Mouse (Mus musculus) erythroid progenitor cell, adult 5-6 weeks (primary cell): Measurements from ENCODE around the gene Bsg. TPM values are rescaled to one million over a fixed set of nuclear protein-coding genes. Genes with fewer than 3 reads are reported as not detected.
A peak's percentile ranks its signal among the peaks of the same experiment; 100 is the strongest.

ENCODE experiments used
- ATAC-seq: replicated peaks from 2 replicates; pipeline ENCODE4 v1.8.0; 2016; ENCODE audit warnings: moderate number of reproducible peaks, mild to moderate bottlenecking, moderate TSS enrichment, inconsistent platforms; ENCODE audit not compliant: poor library complexity, low FRiP score, severe bottlenecking
- total RNA-seq, 2 experiments: library from RNA; stranded (forward) in 1 of 2; stranded (reverse) in 1 of 2; fragments of 150-400 nt in 1 of 2; fragments of 186-747, 209-891 nt in 1 of 2; gene quantifications; 2 replicates each; pipeline versions ENCODE4 v1.2.3 to v1.2.4; 2015 to 2017; ENCODE audit warnings: low replicate concordance in 2 of 2

Gene Bsg
- total RNA-seq, 2 experiments from 2014 or later, result 1,328 to 1,896 TPM

DNA sequence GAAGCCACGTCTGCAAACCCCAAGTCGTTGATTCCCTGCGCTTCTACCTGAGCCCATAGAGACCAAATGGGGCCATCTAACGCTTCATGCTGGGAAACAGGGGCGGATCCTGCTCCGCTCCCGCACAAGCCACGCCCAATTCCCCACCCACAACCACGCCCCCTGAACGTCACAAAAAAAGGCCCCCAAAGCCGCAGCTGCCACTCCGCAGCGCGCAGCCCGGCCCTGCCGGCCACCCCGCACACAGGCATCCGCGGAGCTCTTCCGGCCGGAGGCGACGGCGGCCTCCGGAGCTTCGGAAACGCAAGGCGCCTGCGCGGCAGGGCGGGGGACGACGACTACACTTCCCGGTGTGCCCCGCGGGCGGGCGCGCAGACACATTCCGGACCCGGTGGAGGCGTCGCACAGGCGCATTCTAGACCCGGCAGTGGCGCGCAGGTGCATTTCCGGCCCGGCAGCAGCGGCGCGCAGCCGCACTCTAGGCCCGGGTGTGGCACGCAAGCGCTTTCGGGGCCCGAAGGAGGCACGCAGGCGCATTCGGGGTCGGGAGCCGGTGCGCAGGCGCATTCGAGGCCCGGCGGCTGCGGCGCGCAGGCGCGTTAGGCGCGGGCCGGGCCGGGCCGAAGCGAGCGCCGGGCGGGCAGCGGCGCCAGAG lies 22.6 kb upstream of the Bsg start, which contains the start of gene Cdc34:
Gene Cdc34 (plus strand): TSS at position 605 of the 655 bp plus-strand sequence.
- ATAC-seq, result peak; percentile 85

GRCm38 (mm10) chr10:79682551-79682915 lies 21.8 kb upstream of the Bsg start:
- ATAC-seq, result no peak

DNA sequence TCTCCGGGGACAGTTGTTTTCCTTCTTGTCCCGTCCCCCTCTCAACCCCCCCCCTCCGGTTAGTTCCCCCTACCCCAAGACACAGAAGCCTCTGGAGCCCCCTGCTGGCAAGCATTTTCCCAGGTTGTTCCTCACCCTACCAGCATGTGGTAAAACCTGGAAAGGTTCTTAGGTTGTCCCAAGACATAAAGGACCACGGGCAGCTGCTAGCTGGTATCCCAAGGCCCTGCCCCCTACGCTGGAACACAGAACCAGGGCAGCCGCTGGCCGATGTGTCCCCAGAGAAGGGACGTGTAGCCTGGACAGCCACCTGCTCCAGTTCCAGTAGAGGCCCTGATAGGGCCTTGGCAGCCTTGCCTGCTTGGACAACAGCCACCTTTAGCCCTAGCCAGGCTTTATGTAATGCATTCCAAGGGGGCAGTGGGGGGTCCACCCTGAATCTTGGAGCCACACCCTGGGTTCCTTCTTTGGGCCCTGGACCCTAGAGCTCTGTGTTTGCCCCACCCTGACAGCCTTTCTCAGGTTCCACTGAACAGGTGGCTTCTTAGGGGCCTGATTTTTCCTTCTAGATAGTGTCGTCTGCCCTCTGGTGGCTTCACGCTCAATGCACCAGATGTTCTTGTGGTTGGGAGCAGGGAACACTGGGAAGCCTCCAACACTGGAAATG lies 21.2 kb upstream of the Bsg start:
- ATAC-seq, result peak; percentile 38; the same call in 1 of the 2 replicates

DNA sequence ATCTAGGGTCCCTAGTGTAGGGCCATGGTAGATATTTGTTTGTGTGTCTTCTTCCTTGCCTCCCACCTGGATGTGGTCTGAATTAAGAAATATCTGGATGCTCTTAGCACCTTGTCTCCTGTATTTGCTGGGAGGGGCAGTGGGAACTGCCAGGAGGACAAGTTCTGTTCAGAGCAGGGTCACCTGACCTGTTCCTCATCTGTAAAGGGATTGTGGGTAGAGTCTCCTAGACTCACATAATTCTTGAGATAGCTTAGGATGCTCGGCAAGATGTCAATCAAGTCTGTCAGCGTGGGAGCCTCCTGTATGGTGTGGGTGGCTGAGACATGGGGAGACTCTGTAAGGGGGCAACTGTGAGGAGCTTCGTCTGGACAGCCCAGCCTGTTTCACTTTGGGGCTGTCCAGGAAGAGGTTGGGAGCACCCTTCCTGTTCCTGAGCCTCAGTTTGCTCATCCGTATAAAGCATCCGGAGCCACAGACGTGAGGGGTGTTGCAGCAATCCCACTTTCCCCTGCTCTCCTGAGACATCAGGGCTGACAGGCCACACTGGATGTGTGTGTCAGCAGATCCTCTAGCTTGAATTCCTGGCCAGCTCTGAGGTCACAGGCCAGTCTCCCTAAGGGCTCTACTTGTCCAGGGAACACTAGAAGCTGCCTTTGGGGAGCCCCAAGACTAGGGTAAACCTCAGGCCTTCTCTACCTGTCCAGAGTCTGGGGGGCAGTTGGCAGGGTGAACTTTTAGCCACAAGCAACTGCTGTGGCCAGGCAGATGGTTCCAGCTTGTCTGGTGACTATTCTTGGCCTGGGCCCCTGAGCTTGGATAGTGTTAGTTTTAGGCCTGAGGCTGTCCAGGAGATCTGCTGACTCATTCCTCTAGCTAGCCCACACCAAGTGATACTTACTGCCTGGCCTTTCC lies 20.3 kb upstream of the Bsg start:
- no peak for ATAC-seq

DNA sequence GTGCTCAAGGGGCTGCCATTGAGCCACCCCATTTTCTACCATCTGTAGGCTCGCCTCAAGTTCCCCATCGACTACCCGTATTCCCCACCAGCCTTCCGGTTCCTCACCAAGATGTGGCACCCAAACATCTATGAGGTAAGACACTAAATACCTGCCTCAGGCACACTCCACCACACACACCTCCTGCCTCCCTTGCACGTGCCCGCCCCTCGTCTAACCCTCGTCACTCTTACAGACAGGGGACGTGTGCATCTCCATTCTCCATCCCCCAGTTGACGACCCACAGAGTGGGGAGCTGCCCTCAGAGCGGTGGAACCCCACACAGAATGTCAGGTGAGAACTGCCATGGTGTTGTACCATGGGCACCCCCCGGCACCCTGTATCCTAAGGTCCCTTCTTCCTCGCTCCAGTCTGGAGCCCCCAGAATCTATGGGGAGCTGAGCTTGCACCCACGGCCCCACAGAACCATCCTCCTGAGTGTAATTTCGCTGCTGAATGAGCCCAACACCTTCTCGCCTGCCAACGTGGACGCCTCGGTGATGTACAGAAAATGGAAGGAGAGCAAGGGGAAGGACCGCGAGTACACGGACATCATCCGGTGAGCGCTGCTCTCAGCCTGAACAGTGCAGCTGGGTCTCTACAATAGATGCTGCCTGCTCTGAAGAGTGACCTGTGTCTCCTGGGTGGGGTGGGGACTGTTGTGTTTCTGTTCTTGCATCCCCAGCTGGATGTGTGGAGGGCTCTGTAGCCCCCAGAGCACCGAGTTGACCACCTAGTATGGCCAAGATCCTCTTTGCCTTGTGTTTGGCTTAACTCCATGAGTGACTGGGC lies 19.3 kb upstream of the Bsg start:
- no peak for ATAC-seq

DNA sequence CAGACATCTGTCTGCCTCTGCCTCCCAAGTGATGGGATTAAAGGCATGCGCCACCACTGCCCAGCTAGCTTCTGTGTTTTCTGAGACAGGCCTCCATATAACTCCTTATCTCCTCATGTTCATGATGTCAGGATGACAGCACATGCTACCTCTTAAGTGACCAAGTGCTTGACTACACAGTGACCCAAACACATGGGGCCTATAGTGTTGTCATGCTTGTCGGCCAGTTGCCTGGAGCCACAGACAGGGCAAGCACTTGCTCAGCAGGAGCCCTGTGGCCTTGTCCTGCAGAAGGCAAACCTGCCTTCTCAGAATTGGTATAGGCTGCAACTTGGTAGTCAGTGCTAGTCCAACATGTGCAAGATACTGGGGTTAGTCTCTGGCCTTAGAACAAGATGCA lies 18.1 kb upstream of the Bsg start:
- ATAC-seq, result no peak

DNA sequence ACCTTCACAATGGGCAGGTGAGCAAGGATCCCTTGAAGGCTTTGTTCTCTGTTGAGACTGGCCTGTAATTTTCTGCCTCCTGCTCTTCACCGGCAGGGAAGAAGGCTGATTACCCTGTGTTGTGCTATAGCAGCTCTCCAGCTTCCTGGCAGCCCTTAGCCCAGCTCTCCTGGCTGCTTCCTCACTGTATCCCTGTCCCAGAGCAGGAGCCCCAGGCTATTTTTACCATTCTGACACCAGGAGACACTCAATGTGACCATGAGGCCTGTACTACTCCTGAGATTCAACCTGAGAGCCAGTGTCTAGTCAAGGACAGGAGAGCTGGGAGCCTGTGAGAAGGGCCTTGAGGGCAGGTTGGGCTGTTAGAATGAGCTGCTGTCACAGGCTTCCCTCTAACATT lies 17.6 kb upstream of the Bsg start:
- no peak for ATAC-seq

GRCm38 (mm10) chr10:79687513-79687912 lies 16.8 kb upstream of the Bsg start:
- ATAC-seq, result no peak

DNA sequence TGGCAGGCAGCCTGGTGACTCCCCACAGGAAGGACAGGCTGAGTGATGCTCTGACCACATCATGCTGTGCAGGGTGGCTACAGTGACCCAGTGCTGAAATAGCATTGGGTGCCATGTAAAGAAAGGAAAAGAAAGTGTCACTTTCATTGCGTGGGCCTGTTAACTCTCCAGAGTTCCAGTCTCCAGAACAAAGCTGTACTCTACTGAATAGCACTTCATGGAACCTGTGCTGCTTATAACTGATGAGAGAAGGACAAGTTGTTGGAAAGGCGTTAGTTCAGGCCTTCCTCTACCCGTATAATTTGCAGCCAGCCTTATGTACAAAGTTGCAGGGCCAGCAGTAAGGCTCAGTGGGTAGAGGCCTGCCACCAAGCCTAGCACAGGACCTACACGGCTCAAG lies 15.6 kb upstream of the Bsg start, which contains the start of gene Gzmm:
Gene Gzmm (plus strand): TSS at position 301 of the 400 bp plus-strand sequence.
- no peak for ATAC-seq

GRCm38 (mm10) chr10:79689178-79689577 lies 15.1 kb upstream of the Bsg start:
- no peak for ATAC-seq

DNA sequence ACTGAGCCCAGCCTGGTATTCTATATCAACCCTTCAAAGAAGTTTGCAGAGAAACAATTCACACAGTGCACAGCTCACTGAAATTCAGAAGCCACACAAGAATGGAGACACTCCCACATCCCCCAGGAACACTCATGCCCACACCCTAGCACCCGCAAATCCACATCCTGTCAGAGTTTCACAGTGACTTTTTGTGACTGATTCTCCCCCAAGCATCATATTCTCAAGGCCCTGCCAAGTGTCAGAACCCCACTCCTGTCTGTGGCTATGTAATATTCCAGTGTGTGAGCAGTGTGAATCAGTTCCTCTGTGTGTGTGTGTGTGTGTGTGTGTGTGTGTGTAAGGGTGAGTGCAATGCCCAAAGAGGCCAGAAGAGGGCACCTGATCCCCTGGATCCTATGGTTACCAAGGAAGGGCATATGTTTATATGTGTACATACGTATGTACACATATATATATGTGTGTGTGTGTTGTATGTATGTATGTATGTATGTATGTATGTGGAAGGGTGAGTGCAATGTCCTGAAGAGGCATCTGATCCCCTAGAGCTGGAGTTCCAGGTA lies 12.2 kb upstream of the Bsg start:
- no peak for ATAC-seq

DNA sequence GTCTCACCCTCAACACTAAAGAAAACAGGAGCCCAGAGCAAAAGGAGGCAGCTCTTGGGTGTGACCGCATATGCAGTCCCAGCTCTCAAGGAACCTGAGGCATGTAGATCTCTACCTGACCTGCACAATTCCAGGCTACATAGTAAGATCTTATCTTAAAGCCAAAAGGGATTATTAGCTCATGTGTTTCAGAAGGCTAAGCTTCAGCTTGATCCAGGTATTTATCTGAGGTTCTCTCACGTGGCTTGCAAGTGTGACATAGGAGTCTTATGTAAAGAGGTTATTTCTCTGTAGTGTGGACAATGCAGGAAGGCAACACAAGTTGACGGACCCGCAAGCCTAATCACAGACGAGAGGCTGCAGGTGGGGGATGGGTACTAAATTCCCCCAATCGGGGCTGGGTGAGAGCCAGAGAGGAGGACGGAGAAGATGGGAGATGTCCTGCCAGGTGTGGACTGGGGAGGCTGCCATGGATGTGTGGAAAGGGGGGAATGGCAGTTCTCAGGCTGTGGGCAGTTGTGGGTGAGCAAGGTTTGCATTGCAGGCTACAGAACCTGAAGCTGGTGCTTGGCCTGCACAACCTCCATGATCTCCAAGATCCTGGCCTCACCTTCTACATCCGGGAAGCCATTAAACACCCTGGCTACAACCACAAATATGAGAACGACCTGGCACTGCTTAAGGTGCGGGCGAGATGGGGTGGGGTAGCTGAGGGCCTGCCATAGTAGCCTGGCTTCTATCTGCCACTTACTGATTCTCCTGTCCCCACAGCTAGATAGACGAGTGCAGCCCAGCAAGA lies 10.5 kb upstream of the Bsg start:
- no peak for ATAC-seq

- no peak for ATAC-seq
Observed at GRCm38 (mm10) chr10:79694379-79694655, 10.0 kb upstream of the Bsg start.

- ATAC-seq, result peak; percentile 88
Observed at GRCm38 (mm10) chr10:79695231-79696128, 8.8 kb upstream of the Bsg start.

DNA sequence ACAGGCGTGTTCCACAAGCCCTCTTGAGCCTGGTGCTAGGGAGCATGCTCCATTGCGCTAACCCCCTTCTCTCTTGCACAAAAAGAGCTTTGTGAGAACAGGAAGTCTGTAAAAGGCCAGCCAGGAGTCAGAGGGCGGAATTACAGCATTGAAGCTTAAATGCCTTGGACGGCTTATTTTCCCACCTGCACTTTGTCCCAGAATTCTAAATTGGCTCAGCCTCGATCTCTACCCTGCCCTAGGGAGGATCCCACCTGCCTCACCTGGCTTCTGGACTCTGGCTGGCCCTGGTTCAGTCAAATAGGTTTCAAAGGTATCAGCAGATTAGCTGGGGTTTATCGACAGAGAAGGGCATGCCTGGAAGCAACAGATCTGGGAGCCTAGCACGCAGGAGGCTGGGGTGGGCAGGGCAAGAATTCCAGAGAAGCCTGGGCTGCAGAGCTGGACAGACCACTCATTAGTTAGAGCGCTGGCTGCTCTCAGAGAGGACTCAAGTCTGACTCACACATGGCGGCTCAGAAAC lies 8.1 kb upstream of the Bsg start:
- no peak for ATAC-seq

DNA sequence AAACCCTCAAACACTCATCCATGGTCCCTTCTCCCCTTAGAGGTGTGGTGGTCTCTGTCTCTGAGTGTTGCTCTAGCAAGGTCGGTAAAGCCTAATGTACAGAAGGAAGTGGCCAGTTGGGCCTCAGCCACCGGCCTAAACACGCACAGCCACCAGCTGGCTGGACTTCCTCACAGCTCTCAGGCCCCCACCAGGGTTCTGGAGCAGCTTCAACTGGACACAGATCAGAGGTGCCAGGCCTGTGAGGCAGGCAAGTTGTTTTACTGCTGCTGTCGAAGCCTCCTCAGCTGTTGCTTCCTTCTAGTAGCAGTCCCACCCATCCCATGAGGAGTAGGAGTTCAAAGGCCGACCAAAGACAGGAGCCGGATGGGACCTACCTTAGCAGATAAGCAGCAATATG lies 6.4 kb upstream of the Bsg start:
- no peak for ATAC-seq

- ATAC-seq, result no peak
Observed at GRCm38 (mm10) chr10:79698459-79698858, 5.8 kb upstream of the Bsg start.

DNA sequence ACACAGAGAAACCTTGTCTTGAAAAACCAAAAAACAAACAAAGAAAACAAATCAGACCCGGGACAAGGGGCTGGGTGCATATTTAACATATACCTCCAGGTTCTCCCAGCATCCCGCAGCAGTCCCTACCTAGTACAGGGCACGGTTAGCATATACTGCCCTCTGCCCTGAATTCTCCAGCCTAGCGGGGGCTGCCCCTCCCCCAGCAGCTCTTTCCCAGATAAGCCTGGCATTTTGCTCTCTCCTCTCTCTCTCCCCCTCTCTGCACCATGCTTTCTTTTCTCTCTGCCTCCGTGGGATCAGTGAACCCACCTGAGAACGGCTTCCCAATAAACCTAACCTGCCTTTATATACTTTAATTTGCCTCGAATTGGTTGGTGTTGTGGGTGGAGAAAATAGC lies 3.6 kb upstream of the Bsg start:
- ATAC-seq, result no peak
